Comparison of ENCODE assay signal across 19 mouse cellular contexts in the genomic region with DNA sequence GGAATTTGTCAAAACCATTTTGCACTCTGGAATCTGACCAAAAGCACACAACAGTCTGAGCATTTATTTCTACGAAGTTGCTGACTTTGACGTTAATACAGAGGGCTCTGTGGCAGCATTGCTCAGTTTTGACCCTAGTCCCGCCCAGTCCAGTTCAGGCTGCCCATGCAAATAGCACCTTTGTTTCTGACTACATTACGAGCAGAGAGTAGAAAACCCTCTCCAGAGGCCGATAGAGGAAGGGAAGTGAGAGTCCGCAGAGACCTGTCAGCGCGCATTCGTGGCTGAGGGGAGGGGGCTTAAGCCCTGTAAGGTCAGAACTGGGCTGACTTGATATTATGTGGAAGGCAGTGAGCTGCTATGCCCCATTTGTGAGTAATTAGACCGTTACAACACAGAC.
A peak's percentile ranks its signal among the peaks of the same experiment; 100 is the strongest.
DNase-seq lines count a peak whose midpoint lies in the region; ATAC-seq lines count a peak whose summit lies in the region.
"Had no signal": no experiment of that assay in that cellular context is flagged by ENCODE, and none has a peak within 500 bp of the region (broad histone marks: within the 10 kb centered on the region; RNA-seq: fewer than 3 reads in every experiment).

No protein-coding gene starts in this region.

- no peaks in the 10 kb centered on the region for H3K27me3 ChIP-seq in kidney, embryonic 14.5 days (ENCODE audit: control insufficient read depth, insufficient read depth, low read length)
- H3K27me3 ChIP-seq: forebrain, embryonic 13.5 days; hindbrain, embryonic 15.5 days; liver, embryonic 15.5 days had no signal

- peaks cover 12% of the 10 kb centered on the region; the same call in 1 of the 2 replicates for H3K36me3 ChIP-seq in kidney, embryonic 14.5 days (ENCODE audit: control insufficient read depth, insufficient read depth, low read length)
- H3K36me3 ChIP-seq: liver, embryonic 15.5 days had no signal

- H3K4me3 ChIP-seq in kidney, embryonic 14.5 days (ENCODE audit: low read length) = no peak overlapping the region
- H3K4me3 ChIP-seq: forebrain, embryonic 13.5 days; hindbrain, embryonic 15.5 days; liver, embryonic 15.5 days had no signal

- ATAC-seq in kidney, embryonic 14.5 days (ENCODE audit: low FRiP score, low TSS enrichment) = no peak
- ATAC-seq: activated CD4-positive, CD25-positive, alpha-beta regulatory T cell, adult 4 months; forebrain, embryonic 13.5 days; intestine, postnatal 0 days had no signal

- 85% methylated on average over 10 of the region's 10 CpGs for WGBS in kidney, embryonic 14.5 days

- peak; percentile 63 for DNase-seq in kidney, adult 11 months
- DNase-seq in brain, adult 2 months (ENCODE audit: low read depth, low spot score) = peak; percentile 33
- peak; percentile 52 to 60 for DNase-seq in kidney, adult 8-10 months
- peak; percentile 65 to 71 for DNase-seq in kidney, postnatal 36 days
- DNase-seq in layer of hippocampus, adult 11-12 months (ENCODE audit: low spot score) = no peak
- no peak for DNase-seq in T-cell, adult 2 months (ENCODE audit: low spot score)
- DNase-seq in cerebellum, postnatal 36 days = no peak
- DNase-seq: cerebellum, adult 9-10 months; gastrocnemius, postnatal 14 days; heart, postnatal 36 days; lung, postnatal 14 days; thymus, postnatal 36 days had no signal

- 0 out of 2 replicates have a peak, but pooled peaks cover 14% of the 10 kb centered on the region for H3K4me1 ChIP-seq in kidney, embryonic 14.5 days (ENCODE audit: control insufficient read depth, insufficient read depth, low read length)

- no peak overlapping the region for H3K9ac ChIP-seq in kidney, embryonic 14.5 days (ENCODE audit: low read depth, low read length)
- H3K9ac ChIP-seq: forebrain, embryonic 13.5 days; hindbrain, embryonic 15.5 days; liver, embryonic 15.5 days had no signal

- no peak overlapping the region for H3K27ac ChIP-seq in kidney, embryonic 14.5 days (ENCODE audit: low read depth, low read length)
- H3K27ac ChIP-seq: forebrain, embryonic 13.5 days; hindbrain, embryonic 15.5 days; liver, embryonic 15.5 days had no signal

- no peaks in the 10 kb centered on the region for H3K9me3 ChIP-seq in kidney, embryonic 14.5 days (ENCODE audit: control insufficient read depth, low read length)
- H3K9me3 ChIP-seq: forebrain, embryonic 13.5 days; hindbrain, embryonic 15.5 days; liver, embryonic 15.5 days had no signal

- no peak overlapping the region for H3K4me2 ChIP-seq in kidney, embryonic 14.5 days (replicated peaks; ENCODE audit: low read depth, low read length)
- H3K4me2 ChIP-seq: forebrain, embryonic 13.5 days; heart, embryonic 11.5 days; hindbrain, embryonic 15.5 days; liver, embryonic 15.5 days had no signal

Comparison
In these comparisons a context has a peak if more than half of its experiments do, and no peak if none do; other contexts are left out.
1. DNase-seq: peak in kidney, adult 11 months (single experiment), brain, adult 2 months (single experiment), kidney, adult 8-10 months (2 of 2) and kidney, postnatal 36 days (2 of 2); none in layer of hippocampus, adult 11-12 months (single experiment), T-cell, adult 2 months (single experiment) and cerebellum, postnatal 36 days (0 of 2).